Mouse (Mus musculus) kidney, adult 10 weeks (tissue): ENCODE results near the gene Apex1. TPM values are rescaled to one million over a fixed set of nuclear protein-coding genes. Genes with fewer than 3 reads are reported as not detected.

Experiments
- polyA plus RNA-seq: library from polyadenylated mRNA; stranded (reverse); fragments of 350-450 nt; fragmentation: Illumina TruSeq; extraction: RNeasy Lipid Tissue Mini Kit (QIAGEN cat#74804); gene quantifications from one replicate; pipeline ENCODE4 v1.2.3, GENCODE M21; 2014; ENCODE audit warnings: low read depth, low replicate concordance

Gene Apex1
- 14.9 TPM for polyA plus RNA-seq

GRCm38 (mm10) chr14:50924281-50925064, at the start of gene Apex1, which contains the start of gene Osgep:
TSS of gene Apex1 (plus strand) at chr14:50924968.
TSS of gene Osgep (minus strand) at chr14:50924893.

GRCm38 (mm10) chr14:50897374-50897765, 27.4 kb upstream of the Apex1 start, which contains the start of gene Klhl33:
TSS of gene Klhl33 (minus strand) at chr14:50897507.

GRCm38 (mm10) chr14:50930754-50931492, 6.2 kb downstream of the Apex1 start, which contains the start of the genes Pip4p1 and Pnp:
TSS of gene Pip4p1 (minus strand) at chr14:50930856.
TSS of gene Pnp (plus strand) at chr14:50931082.

GRCm38 (mm10) chr14:50943932-50944667, 19.3 kb downstream of the Apex1 start, which contains the start of gene Gm49342:
TSS of gene Gm49342 (plus strand) at chr14:50944517.

GRCm38 (mm10) chr14:50955942-50956508, 31.3 kb downstream of the Apex1 start, which contains the start of gene Pnp2:
TSS of gene Pnp2 (plus strand) at chr14:50955992.

Other genes starting within 250 kb of the Apex1 start
- not detected for gene Olfr747, start 231.8 kb upstream of the Apex1 start, polyA plus RNA-seq
- gene Olfr748, start 217.6 kb upstream of the Apex1 start, polyA plus RNA-seq: not detected
- not detected for gene Olfr749, start 179.9 kb upstream of the Apex1 start, polyA plus RNA-seq
- gene Ttc5, start 139.4 kb upstream of the Apex1 start, polyA plus RNA-seq: 13.3 TPM
- gene Ccnb1ip1, start 117.2 kb upstream of the Apex1 start, polyA plus RNA-seq: not detected
- gene Parp2, start 117.1 kb upstream of the Apex1 start, polyA plus RNA-seq: 28.9 TPM
- gene Tep1, start 54.4 kb upstream of the Apex1 start, polyA plus RNA-seq: 6.9 TPM
- 0.20 TPM for gene Klhl33, start 27.5 kb upstream of the Apex1 start, polyA plus RNA-seq
- gene Osgep, start 75 bp upstream of the Apex1 start, polyA plus RNA-seq: 10.9 TPM
- 18.7 TPM for gene Pip4p1, start 5.9 kb downstream of the Apex1 start, polyA plus RNA-seq
- gene Pnp, start 6.1 kb downstream of the Apex1 start, polyA plus RNA-seq: 98.0 TPM
- not detected for gene Gm49342, start 19.5 kb downstream of the Apex1 start, polyA plus RNA-seq
- gene Pnp2, start 31.0 kb downstream of the Apex1 start, polyA plus RNA-seq: not detected
- gene Rnase10, start 82.8 kb downstream of the Apex1 start, polyA plus RNA-seq: not detected
- gene Rnase9, start 116.9 kb downstream of the Apex1 start, polyA plus RNA-seq: not detected
- gene Rnase11, start 125.2 kb downstream of the Apex1 start, polyA plus RNA-seq: not detected
- gene Rnase12, start 132.7 kb downstream of the Apex1 start, polyA plus RNA-seq: not detected
- not detected for gene Olfr750, start 149.5 kb downstream of the Apex1 start, polyA plus RNA-seq
- 36.1 TPM for gene Rnase4, start 166.1 kb downstream of the Apex1 start, polyA plus RNA-seq
- 1.5 TPM for gene Ang, start 166.2 kb downstream of the Apex1 start, polyA plus RNA-seq
- 4.6 TPM for gene Eddm3b, start 189.5 kb downstream of the Apex1 start, polyA plus RNA-seq
- 4.2 TPM for gene Rnase6, start 198.9 kb downstream of the Apex1 start, polyA plus RNA-seq
- not detected for gene Rnase1, start 221.8 kb downstream of the Apex1 start, polyA plus RNA-seq
- not detected for gene Rnase2b, start 237.3 kb downstream of the Apex1 start, polyA plus RNA-seq